Mouse (Mus musculus): ENCODE data around the gene Rdm1. TPM values are rescaled to one million over a fixed set of nuclear protein-coding genes. Genes with fewer than 3 reads are reported as not detected.
"Not testable (repeated sequence)": the region's sequence is repeated elsewhere in the genome, so short reads cannot be mapped to it uniquely, and the experiment has no call there.

Gene Rdm1
- 11.1 and 13.2 TPM in 2 replicates for polyA plus RNA-seq (2015; fragmentation: Nextera tagmentation; extraction: Ambion mirVana)

- H3K9me3 ChIP-seq: no peaks in the 10 kb centered on the region
- peak; percentile 93 for ATAC-seq (replicated peaks)
- peak within 1 kb of the TSS; percentile 51 for H3K9ac ChIP-seq
- WGBS: under 1% methylated on average over 34 of the region's 34 CpGs
- H3K27ac ChIP-seq: peak within 1 kb of the TSS; percentile 85
- peaks cover 8% of the 10 kb centered on the region for H3K4me1 ChIP-seq
- H3K36me3 ChIP-seq (replicated peaks): no peaks in the 10 kb centered on the region
- no peaks in the 10 kb centered on the region for H3K27me3 ChIP-seq (replicated peaks)
- peak within 1 kb of the TSS; percentile 98 for H3K4me2 ChIP-seq
- peak within 1 kb of the TSS; percentile 60 for H3K4me3 ChIP-seq
Observed at GRCm38 (mm10) chr11:101626995-101627856, at the start of gene Rdm1. TSS of gene Rdm1 (plus strand) at chr11:101627195.

GRCm38 (mm10) chr11:101581081-101581764 is 45.8 kb upstream of the Rdm1 start:
- Histone ChIP-seq H3K9ac (no peak overlapping the region), H3K27ac (no peak overlapping the region), H3K36me3 (replicated peaks) (peaks cover 38% of the 10 kb centered on the region), H3K4me3 (no peak overlapping the region), H3K27me3 (replicated peaks) (no peaks in the 10 kb centered on the region), H3K4me1 (no peaks in the 10 kb centered on the region), H3K9me3 (no peaks in the 10 kb centered on the region), H3K4me2 (no peak overlapping the region)
- 80% methylated on average over 6 of the region's 6 CpGs for WGBS
- no peak for ATAC-seq (replicated peaks)

DNA sequence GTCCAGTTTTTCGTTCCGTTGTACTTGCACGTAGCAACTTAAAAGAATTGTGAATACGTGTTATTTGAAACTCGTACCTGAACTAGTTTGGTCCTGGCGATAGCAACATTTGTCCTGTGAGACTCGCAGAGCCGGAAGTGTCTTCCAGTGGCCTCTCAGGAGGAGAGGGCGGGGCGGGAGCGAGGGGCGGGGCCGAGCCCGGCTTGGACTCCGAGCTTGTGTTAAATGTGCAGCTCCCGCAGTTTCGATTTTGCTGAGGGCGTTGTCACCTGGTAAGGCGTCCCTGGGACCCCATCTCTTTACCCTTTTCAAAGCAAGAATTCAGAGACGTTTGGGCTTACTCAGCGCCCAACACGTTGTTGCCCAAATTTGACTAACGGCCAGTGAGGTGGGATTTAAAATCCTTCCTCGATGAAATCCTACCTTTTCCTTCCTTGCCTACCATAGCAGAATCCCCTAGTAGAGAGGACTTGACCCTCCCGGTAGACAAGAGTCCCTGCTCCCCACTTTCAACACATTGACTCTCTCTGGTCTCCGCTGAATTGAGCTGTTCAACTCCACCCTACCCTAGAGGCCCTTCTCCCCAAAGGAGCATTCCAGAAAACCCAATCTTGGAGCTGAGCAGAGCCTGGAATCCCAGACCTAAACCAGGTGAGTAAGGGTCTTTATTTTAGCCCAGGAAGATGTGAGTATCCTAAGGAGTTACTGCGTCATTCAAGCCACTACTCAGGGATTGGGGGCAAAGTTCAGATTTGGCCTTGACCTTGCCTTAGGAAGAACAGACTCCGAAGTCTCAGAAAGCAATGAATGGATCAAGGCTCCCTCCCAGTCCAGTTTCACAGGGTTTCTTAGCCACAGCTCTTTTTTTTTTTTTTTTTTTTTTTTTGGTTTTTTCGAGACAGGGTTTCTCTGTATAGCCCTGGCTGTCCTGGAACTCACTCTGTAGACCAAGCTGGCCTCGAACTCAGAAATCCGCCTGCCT is 44.6 kb upstream of the Rdm1 start, which contains the start of gene Tmem106a:
Gene Tmem106a (plus strand): TSS at position 189 of the 982 bp plus-strand sequence.
- ATAC-seq (replicated peaks): no peak
- H3K9ac ChIP-seq: no peak within 1 kb of the TSS
- peak within 1 kb of the TSS; percentile 21 for H3K4me3 ChIP-seq
- H3K27ac ChIP-seq: no peak within 1 kb of the TSS
- WGBS: 22% methylated on average over 30 of the region's 31 CpGs
- H3K27me3 ChIP-seq (replicated peaks): no peaks in the 10 kb centered on the region
- no peaks in the 10 kb centered on the region for H3K9me3 ChIP-seq
- peak within 1 kb of the TSS; percentile 33 for H3K4me2 ChIP-seq
- no peaks in the 10 kb centered on the region for H3K4me1 ChIP-seq
- H3K36me3 ChIP-seq (replicated peaks): peaks cover 29% of the 10 kb centered on the region

- Histone ChIP-seq H3K27me3 (replicated peaks) (no peaks in the 10 kb centered on the region), H3K4me2 (no peak overlapping the region), H3K36me3 (replicated peaks) (peaks cover 21% of the 10 kb centered on the region), H3K4me1 (no peaks in the 10 kb centered on the region), H3K27ac (no peak overlapping the region), H3K9ac (no peak overlapping the region), H3K9me3 (no peaks in the 10 kb centered on the region), H3K4me3 (no peak overlapping the region)
- WGBS: 94% methylated on average over 2 of the region's 2 CpGs
- ATAC-seq (replicated peaks): no peak
Observed at GRCm38 (mm10) chr11:101583205-101583604, 43.8 kb upstream of the Rdm1 start.

DNA sequence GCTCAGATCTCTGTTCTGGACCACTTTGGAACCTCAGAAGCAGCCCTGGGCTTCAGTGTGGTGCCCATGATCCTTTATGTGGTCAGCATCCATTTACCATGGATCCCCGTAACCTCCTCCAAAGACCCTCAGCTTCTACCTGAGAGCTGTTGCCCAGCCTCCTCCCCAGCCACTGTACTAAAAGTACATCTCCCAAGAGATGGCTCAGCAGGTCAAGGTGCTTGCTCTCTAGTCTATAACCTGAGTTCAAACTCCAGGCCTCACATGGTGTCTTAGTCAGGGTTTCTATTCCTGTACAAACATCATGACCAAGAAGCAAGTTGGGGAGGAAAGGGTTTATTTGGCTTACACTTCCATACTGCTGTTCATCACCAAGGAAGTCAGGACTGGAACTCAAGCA is 42.0 kb upstream of the Rdm1 start:
- 100% methylated on average over 1 of the region's 1 CpGs for WGBS
- not testable (repeated sequence) for H3K27me3 ChIP-seq (replicated peaks); H3K4me3 ChIP-seq; H3K27ac ChIP-seq; H3K9me3 ChIP-seq; H3K4me1 ChIP-seq; H3K9ac ChIP-seq; ATAC-seq (replicated peaks); H3K4me2 ChIP-seq
- peaks cover 10% of the 10 kb centered on the region; the same call in 1 of the 2 replicates for H3K36me3 ChIP-seq (replicated peaks)

DNA sequence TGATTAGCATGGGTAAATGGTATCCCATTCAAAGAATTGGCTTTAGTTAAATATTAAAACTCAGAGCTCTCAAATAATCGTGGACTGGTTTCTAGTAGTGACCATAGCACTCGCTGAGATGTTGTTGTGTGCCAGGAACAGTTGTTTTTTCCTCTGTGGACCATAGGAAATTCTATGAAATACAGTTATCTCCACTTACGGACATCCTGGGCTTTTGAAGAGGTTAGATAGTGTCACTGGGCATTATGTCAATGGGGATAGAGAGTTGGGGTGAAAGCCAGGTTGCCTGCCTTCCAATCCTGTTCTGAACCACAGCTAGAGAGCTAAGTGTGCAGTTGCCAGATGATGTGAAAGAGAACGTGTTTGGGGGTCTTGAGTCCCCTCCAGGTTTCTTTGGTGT is 41.2 kb upstream of the Rdm1 start:
- Histone ChIP-seq H3K4me2 (no peak overlapping the region), H3K4me1 (no peaks in the 10 kb centered on the region), H3K9me3 (no peaks in the 10 kb centered on the region), H3K4me3 (no peak overlapping the region), H3K9ac (no peak overlapping the region), H3K27ac (no peak overlapping the region), H3K36me3 (replicated peaks) (peaks cover 3% of the 10 kb centered on the region; the same call in 1 of the 2 replicates), H3K27me3 (replicated peaks) (no peaks in the 10 kb centered on the region)
- no peak for ATAC-seq (replicated peaks)
- 81% methylated on average over 4 of the region's 4 CpGs for WGBS

DNA sequence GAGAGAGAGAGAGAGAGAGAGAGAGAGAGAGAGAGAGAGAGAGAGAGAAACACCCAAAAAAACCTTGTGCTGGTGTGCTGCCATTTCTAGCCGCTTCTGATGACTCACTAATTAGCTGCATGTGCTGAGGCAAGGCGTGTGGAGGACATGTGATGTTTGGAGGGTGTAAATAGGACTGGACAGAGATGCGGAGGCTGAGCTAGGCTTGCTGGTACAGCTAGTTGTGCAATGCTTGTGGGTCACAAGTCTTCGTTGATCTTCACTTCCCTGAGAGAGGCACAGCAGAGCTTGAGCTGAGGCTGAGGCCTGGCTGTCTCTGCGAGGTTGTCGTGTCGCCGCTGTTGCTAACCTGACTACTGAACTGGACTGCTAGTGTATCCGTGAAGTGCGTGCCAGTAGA is 39.3 kb upstream of the Rdm1 start:
- H3K4me2 ChIP-seq: no peak overlapping the region
- H3K4me1 ChIP-seq: no peaks in the 10 kb centered on the region
- H3K27me3 ChIP-seq (replicated peaks): no peaks in the 10 kb centered on the region
- H3K4me3 ChIP-seq: no peak overlapping the region
- H3K36me3 ChIP-seq (replicated peaks): no peaks in the 10 kb centered on the region
- no peak for ATAC-seq (replicated peaks)
- no peak overlapping the region for H3K9ac ChIP-seq
- no peaks in the 10 kb centered on the region for H3K9me3 ChIP-seq
- no peak overlapping the region for H3K27ac ChIP-seq
- 95% methylated on average over 10 of the region's 10 CpGs for WGBS

DNA sequence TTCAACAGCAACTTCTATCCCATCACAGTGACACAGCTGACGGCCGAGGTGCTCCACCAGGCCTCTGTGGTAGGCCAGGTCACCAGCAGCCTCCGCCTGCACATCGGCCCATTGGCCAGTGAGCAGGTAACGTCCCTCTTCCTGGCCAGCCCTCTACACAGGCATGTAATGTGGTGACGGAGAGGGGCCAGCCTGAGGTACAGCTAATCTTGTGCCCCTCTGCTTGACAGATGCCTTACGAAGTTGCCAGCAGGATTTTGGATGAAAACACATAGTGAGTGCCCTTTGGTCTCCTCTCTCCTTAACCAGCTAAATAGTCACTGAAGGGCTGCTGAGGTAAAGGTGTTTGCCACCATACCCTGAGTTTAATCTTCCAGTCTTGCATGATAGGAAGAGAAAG is 38.1 kb upstream of the Rdm1 start:
- H3K4me3 ChIP-seq: no peak overlapping the region
- no peak overlapping the region for H3K4me2 ChIP-seq
- H3K27ac ChIP-seq: no peak overlapping the region
- ATAC-seq (replicated peaks): no peak
- H3K9me3 ChIP-seq: no peaks in the 10 kb centered on the region
- no peaks in the 10 kb centered on the region for H3K4me1 ChIP-seq
- no peak overlapping the region for H3K9ac ChIP-seq
- no peaks in the 10 kb centered on the region for H3K36me3 ChIP-seq (replicated peaks)
- WGBS: 95% methylated on average over 7 of the region's 7 CpGs
- H3K27me3 ChIP-seq (replicated peaks): no peaks in the 10 kb centered on the region

DNA sequence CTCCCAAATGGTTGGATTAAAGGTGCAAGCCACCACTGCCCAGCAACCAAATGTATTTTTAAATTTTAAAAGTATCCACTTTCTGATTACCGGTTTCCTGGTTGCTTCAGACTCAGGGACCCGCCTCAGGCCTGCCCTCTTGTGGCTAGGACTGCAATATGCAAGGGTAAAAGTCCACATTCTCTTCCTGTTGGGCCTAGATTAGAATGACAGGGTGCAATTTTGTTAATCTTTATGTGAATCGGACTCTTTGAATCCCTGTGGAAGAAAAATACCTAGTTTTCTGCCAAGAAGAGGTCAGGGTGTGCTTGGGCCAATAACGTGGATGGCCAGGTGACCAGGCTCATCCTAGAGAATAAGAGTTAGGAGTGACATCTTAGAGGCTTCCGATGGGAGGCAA is 37.6 kb upstream of the Rdm1 start:
- no peak overlapping the region for H3K4me2 ChIP-seq
- ATAC-seq (replicated peaks): no peak
- no peak overlapping the region for H3K27ac ChIP-seq
- no peaks in the 10 kb centered on the region for H3K4me1 ChIP-seq
- no peaks in the 10 kb centered on the region for H3K27me3 ChIP-seq (replicated peaks)
- no peak overlapping the region for H3K4me3 ChIP-seq
- no peaks in the 10 kb centered on the region for H3K9me3 ChIP-seq
- H3K36me3 ChIP-seq (replicated peaks): no peaks in the 10 kb centered on the region
- no peak overlapping the region for H3K9ac ChIP-seq
- 29% methylated on average over 5 of the region's 5 CpGs for WGBS

DNA sequence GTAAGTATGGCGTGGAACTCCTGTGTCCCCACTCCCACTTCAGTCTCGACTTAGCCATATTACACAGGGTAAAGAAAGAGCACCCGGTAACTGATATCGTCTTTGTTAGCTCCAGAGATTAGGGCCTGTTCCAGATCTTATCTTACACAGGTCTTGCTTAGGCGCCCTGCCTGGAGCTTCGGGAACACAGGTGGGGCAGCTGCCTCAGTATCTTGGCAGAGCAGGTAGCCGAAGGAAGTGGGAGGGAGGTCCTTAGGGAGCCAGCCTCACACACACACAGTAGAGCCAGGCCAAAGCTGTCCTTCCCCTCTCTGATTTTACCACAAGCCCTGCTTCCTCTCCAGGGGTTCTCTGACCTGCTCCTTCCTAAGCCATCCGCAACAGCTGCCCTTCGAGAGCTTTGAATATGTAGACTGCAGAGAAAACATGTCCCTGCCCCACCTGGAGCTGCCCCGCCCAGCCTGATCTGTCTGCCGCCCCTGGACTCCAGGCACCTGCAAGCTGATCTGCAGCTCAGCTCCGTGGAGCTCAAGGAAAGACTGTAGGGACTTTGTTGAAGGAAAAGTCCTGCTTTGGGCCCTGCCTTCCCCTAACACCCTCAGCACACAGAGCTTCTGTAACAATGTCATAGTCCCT is 36.9 kb upstream of the Rdm1 start:
- no peak overlapping the region for H3K27ac ChIP-seq
- no peak for ATAC-seq (replicated peaks)
- H3K9me3 ChIP-seq: no peaks in the 10 kb centered on the region
- no peak overlapping the region for H3K9ac ChIP-seq
- no peaks in the 10 kb centered on the region for H3K4me1 ChIP-seq
- H3K27me3 ChIP-seq (replicated peaks): no peaks in the 10 kb centered on the region
- H3K36me3 ChIP-seq (replicated peaks): no peaks in the 10 kb centered on the region
- WGBS: 79% methylated on average over 12 of the region's 12 CpGs
- H3K4me2 ChIP-seq: no peak overlapping the region
- H3K4me3 ChIP-seq: no peak overlapping the region

- no peak within 1 kb of the TSS for H3K27ac ChIP-seq
- H3K4me3 ChIP-seq: no peak within 1 kb of the TSS
- H3K4me1 ChIP-seq: peaks cover under 1% of the 10 kb centered on the region
- no peak within 1 kb of the TSS for H3K9ac ChIP-seq
- H3K27me3 ChIP-seq (replicated peaks): no peaks in the 10 kb centered on the region
- no peaks in the 10 kb centered on the region for H3K9me3 ChIP-seq
- 84% methylated on average over 6 of the region's 6 CpGs for WGBS
- H3K4me2 ChIP-seq: no peak within 1 kb of the TSS
- no peaks in the 10 kb centered on the region for H3K36me3 ChIP-seq (replicated peaks)
- no peak for ATAC-seq (replicated peaks)
Observed at GRCm38 (mm10) chr11:101599156-101599555, 27.8 kb upstream of the Rdm1 start, which contains the start of gene Gm11634. TSS of gene Gm11634 (minus strand) at chr11:101599256.
